In genomic region chr16:30736662-30737326, GRCm38 (mm10) we compare ENCODE assay signal across 8 mouse cellular contexts.
DNase-seq lines count a peak whose midpoint lies in the region; ATAC-seq lines count a peak whose summit lies in the region.

No protein-coding gene starts in this region.

- intact Hi-C loops in left cerebral cortex, postnatal 14 days (cut with DNase I): no loop called here

- no peak for ATAC-seq in megakaryocyte progenitor cell, adult 5-6 weeks (replicated peaks; ENCODE audit: poor library complexity)

- DNase-seq in layer of hippocampus, adult 11-12 months (ENCODE audit: low spot score): peak; percentile 28
- DNase-seq in layer of hippocampus, postnatal 25 days (ENCODE audit: extremely low spot score in 1 of 2, low spot score in 1 of 2): no peak
- DNase-seq in brain, adult 2 months (ENCODE audit: low read depth, low spot score): peak; percentile 82
- peak; percentile 85 for DNase-seq in heart, adult 8-10 months (ENCODE audit: low spot score)
- peak; percentile 17 to 43 for DNase-seq in left cerebral cortex, postnatal 14 days (ENCODE audit: low spot score in 2 of 2)
- DNase-seq in retina, postnatal 1 day: no peak
- DNase-seq in ovary, postnatal 36 days (ENCODE audit: low spot score): no peak

Comparison
In these comparisons a context has a peak if more than half of its experiments do, and no peak if none do; other contexts are left out.
1. DNase-seq: peak in layer of hippocampus, adult 11-12 months (single experiment), brain, adult 2 months (single experiment), heart, adult 8-10 months (single experiment) and left cerebral cortex, postnatal 14 days (2 of 2); none in layer of hippocampus, postnatal 25 days (0 of 2), retina, postnatal 1 day (single experiment) and ovary, postnatal 36 days (single experiment).